Mouse (Mus musculus): Measurements from ENCODE around the gene Hspb1. TPM values are rescaled to one million over a fixed set of nuclear protein-coding genes. Genes with fewer than 3 reads are reported as not detected.

Gene Hspb1
- 278 and 369 TPM in 2 replicates for polyA plus RNA-seq (2012; rRNA removed; ENCODE audit: low replicate concordance)

GRCm38 (mm10) chr5:135887675-135888102 is at the start of gene Hspb1:
Gene Hspb1 (plus strand): TSS chr5:135887919.

GRCm38 (mm10) chr5:135934481-135935175 is 46.9 kb downstream of the Hspb1 start, which contains the start of gene Ywhag:
Gene Ywhag (minus strand): TSS chr5:135934616.

Other genes with a start within 250 kb of the Hspb1 start
- gene Por, start 217.9 kb upstream of the Hspb1 start, polyA plus RNA-seq (2012; rRNA removed; ENCODE audit: low replicate concordance): 343 and 345 TPM in 2 replicates
- gene Tmem120a, start 143.5 kb upstream of the Hspb1 start, polyA plus RNA-seq (2012; rRNA removed; ENCODE audit: low replicate concordance): 163 and 164 TPM in 2 replicates
- 0.27 and 0.66 TPM in 2 replicates for gene Styxl1, start 109.5 kb upstream of the Hspb1 start, polyA plus RNA-seq (2012; rRNA removed; ENCODE audit: low replicate concordance)
- 808 and 1,108 TPM in 2 replicates for gene Mdh2, start 109.4 kb upstream of the Hspb1 start, polyA plus RNA-seq (2012; rRNA removed; ENCODE audit: low replicate concordance)
- 0.06 TPM in 1 of 2 replicates, not detected in the other for gene Srrm3, start 81.0 kb upstream of the Hspb1 start, polyA plus RNA-seq (2012; rRNA removed; ENCODE audit: low replicate concordance)
- gene Ywhag, start 46.7 kb downstream of the Hspb1 start, polyA plus RNA-seq (2012; rRNA removed; ENCODE audit: low replicate concordance): 172 and 216 TPM in 2 replicates
- 8.7 and 11.4 TPM in 2 replicates for gene Ssc4d, start 86.6 kb downstream of the Hspb1 start, polyA plus RNA-seq (2012; rRNA removed; ENCODE audit: low replicate concordance)
- gene Zp3, start 92.2 kb downstream of the Hspb1 start, polyA plus RNA-seq (2012; rRNA removed; ENCODE audit: low replicate concordance): not detected in 2 replicates
- 42.7 and 70.4 TPM in 2 replicates for gene Dtx2, start 106.9 kb downstream of the Hspb1 start, polyA plus RNA-seq (2012; rRNA removed; ENCODE audit: low replicate concordance)
- gene Upk3b, start 150.6 kb downstream of the Hspb1 start, polyA plus RNA-seq (2012; rRNA removed; ENCODE audit: low replicate concordance): 0.10 TPM in 1 of 2 replicates, not detected in the other
- gene Upk3bl, start 166.6 kb downstream of the Hspb1 start, polyA plus RNA-seq (2012; rRNA removed; ENCODE audit: low replicate concordance): not detected in 2 replicates
- gene Rasa4, start 196.0 kb downstream of the Hspb1 start, polyA plus RNA-seq (2012; rRNA removed; ENCODE audit: low replicate concordance): 33.3 and 41.5 TPM in 2 replicates
- 32.0 and 57.2 TPM in 2 replicates for gene Polr2j, start 228.7 kb downstream of the Hspb1 start, polyA plus RNA-seq (2012; rRNA removed; ENCODE audit: low replicate concordance)
- 30.5 and 45.7 TPM in 2 replicates for gene Lrwd1, start 248.2 kb downstream of the Hspb1 start, polyA plus RNA-seq (2012; rRNA removed; ENCODE audit: low replicate concordance)
- 22.8 and 32.0 TPM in 2 replicates for gene Alkbh4, start 248.2 kb downstream of the Hspb1 start, polyA plus RNA-seq (2012; rRNA removed; ENCODE audit: low replicate concordance)